Mouse (Mus musculus) MEL (cell line): Measurements from ENCODE around the gene Gm42715. TPM values are rescaled to one million over a fixed set of nuclear protein-coding genes. Genes with fewer than 3 reads are reported as not detected.

Source experiments
- DNase-seq: peaks from one replicate; pipeline ENCODE4 v3.0.0; 2011; ENCODE audit warnings: low read depth, low spot score
- H3K27ac ChIP-seq: 2 replicates; pipeline ENCODE4 v1.5.1; 2012; ENCODE audit warnings: low read depth, mild to moderate bottlenecking, control low read depth, low read length, moderate library complexity; ENCODE audit not compliant: control insufficient read depth
- H3K27me3 ChIP-seq, 2 experiments: fragments of 150-350 bp in 1 of 2; sonication (generic) in 1 of 2; 2 replicates each; pipeline ENCODE4 v1.6.1; 2012; ENCODE audit warnings: low read length in 2 of 2, mild to moderate bottlenecking in 2 of 2, improper control_type of control experiment in 1 of 2, moderate library complexity in 1 of 2; ENCODE audit not compliant: insufficient read depth in 2 of 2, control insufficient read depth in 1 of 2
- H3K36me3 ChIP-seq, 2 experiments: 2 replicates each; pipeline ENCODE4 v1.6.1; 2012 to 2014; ENCODE audit warnings: low read length in 2 of 2, improper control_type of control experiment in 1 of 2, inconsistent platforms in 1 of 2, mild to moderate bottlenecking in 1 of 2; ENCODE audit not compliant: insufficient read depth in 2 of 2, control insufficient read depth in 1 of 2
- H3K4me1 ChIP-seq, 2 experiments: fragments of 150-350 bp in 1 of 2; sonication (generic) in 1 of 2; 2 replicates each; pipeline ENCODE4 v1.6.1; 2012; ENCODE audit warnings: low read length in 2 of 2, improper control_type of control experiment in 1 of 2, mild to moderate bottlenecking in 1 of 2; ENCODE audit not compliant: insufficient read depth in 2 of 2, control insufficient read depth in 1 of 2
- H3K4me3 ChIP-seq, 2 experiments: fragments of 150-350 bp in 1 of 2; sonication (generic) in 1 of 2; 2 replicates each; pipeline ENCODE4 v1.5.1; 2012; ENCODE audit warnings: low read depth in 2 of 2, low read length in 2 of 2, mild to moderate bottlenecking in 2 of 2, moderate library complexity in 2 of 2, control low read depth in 1 of 2, improper control_type of control experiment in 1 of 2; ENCODE audit not compliant: control insufficient read depth in 1 of 2, insufficient read depth in 1 of 2
- H3K79me2 ChIP-seq: 2 replicates; pipeline ENCODE4 v1.6.1; 2012; ENCODE audit warnings: mild to moderate bottlenecking, low read length, moderate library complexity; ENCODE audit not compliant: control insufficient read depth, poor library complexity, insufficient read depth
- H3K9ac ChIP-seq: 2 replicates; pipeline ENCODE4 v1.6.1; 2012; ENCODE audit warnings: low read depth, mild to moderate bottlenecking, control low read depth, low read length, moderate library complexity; ENCODE audit not compliant: control insufficient read depth, poor library complexity, severe bottlenecking
- H3K9me3 ChIP-seq: fragments of 150-350 bp; sonication (generic); replicated peaks from 2 replicates; pipeline ENCODE4 v1.6.1; 2012; ENCODE audit warnings: mild to moderate bottlenecking, low read length, improper control_type of control experiment, moderate library complexity; ENCODE audit not compliant: insufficient read depth
- CHD2 ChIP-seq: IDR thresholded peaks from 2 replicates; pipeline ENCODE4 v1.6.1; 2011; ENCODE audit warnings: low read length, improper control_type of control experiment
- E2F4 ChIP-seq: IDR thresholded peaks from 2 replicates; pipeline ENCODE4 v1.6.1; 2011; ENCODE audit warnings: low read depth, low read length, improper control_type of control experiment, borderline replicate concordance
- GATA1 ChIP-seq: IDR thresholded peaks from 2 replicates; pipeline ENCODE4 v1.6.1; 2011; ENCODE audit warnings: low read depth, low read length, improper control_type of control experiment
- MAFK ChIP-seq: IDR thresholded peaks from 2 replicates; pipeline ENCODE4 v1.6.1; 2011; ENCODE audit warnings: low read depth, mild to moderate bottlenecking, low read length, improper control_type of control experiment, borderline replicate concordance
- MAX ChIP-seq: IDR thresholded peaks from 2 replicates; pipeline ENCODE4 v1.6.1; 2011; ENCODE audit warnings: low read length, improper control_type of control experiment
- MAZ ChIP-seq: IDR thresholded peaks from 2 replicates; pipeline ENCODE4 v1.6.1; 2012; ENCODE audit warnings: low read depth, mild to moderate bottlenecking, inconsistent platforms, low read length, improper control_type of control experiment
- MEF2A ChIP-seq: IDR thresholded peaks from 2 replicates; pipeline ENCODE4 v1.6.1; 2014; ENCODE audit warnings: low read depth, mild to moderate bottlenecking, inconsistent platforms, low read length, improper control_type of control experiment; ENCODE audit not compliant: poor library complexity, insufficient replicate concordance, severe bottlenecking; ENCODE audit errors: extremely low read depth
- MYB ChIP-seq: IDR thresholded peaks from 2 replicates; pipeline ENCODE4 v1.6.1; 2011; ENCODE audit warnings: mild to moderate bottlenecking, low read depth, low read length, improper control_type of control experiment
- NELFE ChIP-seq: IDR thresholded peaks from 2 replicates; pipeline ENCODE4 v1.6.1; 2011; ENCODE audit warnings: low read depth, low read length, improper control_type of control experiment
- NRF1 ChIP-seq: IDR thresholded peaks from 2 replicates; pipeline ENCODE4 v1.6.1; 2014; ENCODE audit warnings: low read depth, mild to moderate bottlenecking, inconsistent platforms, low read length, improper control_type of control experiment, moderate library complexity; ENCODE audit not compliant: poor library complexity, insufficient read depth, severe bottlenecking
- POLR2A ChIP-seq, 2 experiments: IDR thresholded peaks; 2 replicates each; pipeline ENCODE4 v1.6.1; 2011 to 2012; ENCODE audit warnings: low read length in 2 of 2, mild to moderate bottlenecking in 2 of 2, control low read depth in 1 of 2, improper control_type of control experiment in 1 of 2, low read depth in 1 of 2, moderate library complexity in 1 of 2; ENCODE audit not compliant: control insufficient read depth in 1 of 2, insufficient read depth in 1 of 2, poor library complexity in 1 of 2
- POLR2AphosphoS2 ChIP-seq: IDR thresholded peaks from 2 replicates; pipeline ENCODE4 v1.6.1; 2011; ENCODE audit warnings: low read length, improper control_type of control experiment
- POLR2AphosphoS5 ChIP-seq: IDR thresholded peaks from 2 replicates; pipeline ENCODE4 v1.6.1; 2012; ENCODE audit warnings: low read depth, borderline replicate concordance, mild to moderate bottlenecking, inconsistent platforms, low read length, moderate library complexity, mixed read lengths
- RAD21 ChIP-seq: IDR thresholded peaks from 2 replicates; pipeline ENCODE4 v1.6.1; 2011; ENCODE audit warnings: mild to moderate bottlenecking, low read depth, low read length, improper control_type of control experiment
- RCOR1 ChIP-seq: IDR thresholded peaks from 2 replicates; pipeline ENCODE4 v1.6.1; 2012; ENCODE audit warnings: low read depth, mild to moderate bottlenecking, inconsistent platforms, low read length, improper control_type of control experiment
- SIN3A ChIP-seq: IDR thresholded peaks from 2 replicates; pipeline ENCODE4 v1.6.1; 2012; ENCODE audit warnings: low read length, improper control_type of control experiment, inconsistent platforms
- SMC3 ChIP-seq: IDR thresholded peaks from 2 replicates; pipeline ENCODE4 v1.6.1; 2011; ENCODE audit warnings: low read depth, low read length, improper control_type of control experiment
- TAL1 ChIP-seq: IDR thresholded peaks from 2 replicates; pipeline ENCODE4 v1.6.1; 2012; ENCODE audit warnings: mild to moderate bottlenecking, inconsistent platforms, low read length, moderate library complexity, mixed read lengths
- TBP ChIP-seq: IDR thresholded peaks from 2 replicates; pipeline ENCODE4 v1.8.0; 2011; ENCODE audit warnings: low read depth, low read length, improper control_type of control experiment
- TCF12 ChIP-seq: IDR thresholded peaks from 2 replicates; pipeline ENCODE4 v1.6.1; 2014; ENCODE audit warnings: low read depth, mild to moderate bottlenecking, inconsistent platforms, low read length, improper control_type of control experiment, moderate library complexity
- UBTF ChIP-seq: IDR thresholded peaks from 2 replicates; pipeline ENCODE4 v1.6.1; 2012; ENCODE audit warnings: low read depth, mild to moderate bottlenecking, inconsistent platforms, low read length, improper control_type of control experiment, moderate library complexity, borderline replicate concordance; ENCODE audit not compliant: insufficient read depth
- ZC3H11A ChIP-seq: IDR thresholded peaks from 2 replicates; pipeline ENCODE4 v1.6.1; 2012; ENCODE audit warnings: low read depth, mild to moderate bottlenecking, inconsistent platforms, low read length, improper control_type of control experiment
- ZNF384 ChIP-seq: IDR thresholded peaks from 2 replicates; pipeline ENCODE4 v1.6.1; 2012; ENCODE audit warnings: low read depth, mild to moderate bottlenecking, inconsistent platforms, low read length, improper control_type of control experiment
- polyA plus RNA-seq, 2 experiments: library from polyadenylated mRNA; stranded (reverse) in 1 of 2; unstranded in 1 of 2; fragments of >175 nt in 1 of 2; fragments of >200 nt in 1 of 2; gene quantifications; 2 replicates each; pipeline versions ENCODE4 v1.2.1 to v1.2.4; 2012; ENCODE audit warnings: low replicate concordance in 2 of 2, low read depth in 1 of 2; ENCODE audit not compliant: insufficient read length in 2 of 2, insufficient read depth in 1 of 2, missing spikeins in 1 of 2
- total RNA-seq: library from RNA; depleted of rRNA; stranded (reverse); fragments of 300-350 nt; gene quantifications from 2 replicates; pipeline ENCODE4 v1.2.3, GENCODE M21; 2012

Gene Gm42715
- total and polyA plus RNA-seq, 3 experiments = 9.0 to 25.4 TPM; not detected in 1

- H3K4me3 ChIP-seq = no peak overlapping the region
- no peak overlapping the region for H3K27ac ChIP-seq
- H3K27me3 ChIP-seq = no peaks in the 10 kb centered on the region
- no peak overlapping the region for H3K9ac ChIP-seq
- H3K4me1 ChIP-seq = no peaks in the 10 kb centered on the region
- TF ChIP-seq MEF2A = no peak
- TF ChIP-seq SMC3 = no peak
- no peak for TF ChIP-seq TBP
- TF ChIP-seq POLR2AphosphoS5 = no peak
- no peak for TF ChIP-seq POLR2A (IDR thresholded peaks at IDR 0.05; ENCODE audit: control insufficient read depth in 1 of 2, insufficient read depth in 1 of 2, low read depth in 1 of 2, low read length in 2 of 2, poor library complexity in 1 of 2)
- no peak for TF ChIP-seq MAX
- no peak for TF ChIP-seq TAL1
- no peak for TF ChIP-seq NRF1
- no peak for TF ChIP-seq UBTF
- no peak for TF ChIP-seq NELFE
- no peak for TF ChIP-seq CHD2
- no peak for TF ChIP-seq MYB
- no peak for TF ChIP-seq RAD21
- no peak for TF ChIP-seq POLR2AphosphoS2
- no peak for TF ChIP-seq TCF12
- TF ChIP-seq GATA1 = no peak
- no peak for TF ChIP-seq MAZ
- no peak for TF ChIP-seq RCOR1
- no peak for DNase-seq
- peaks cover 0 to 13% of the 10 kb centered on the region in 2 experiments; a peak in 2 of 4 replicates for H3K36me3 ChIP-seq
- no peaks in the 10 kb centered on the region for H3K79me2 ChIP-seq
- H3K9me3 ChIP-seq = no peaks in the 10 kb centered on the region
Observed at GRCm38 (mm10) chr7:127560580-127560979, 41.2 kb downstream of the Gm42715 start.

GRCm38 (mm10) chr7:127561340-127561858 lies 42.0 kb downstream of the Gm42715 start, which contains the start of gene Tmem265:
TSS of gene Tmem265 (plus strand) at chr7:127561390.
- H3K9ac ChIP-seq = no peak within 1 kb of the TSS
- H3K36me3 ChIP-seq = peaks cover 0 to 10% of the 10 kb centered on the region in 2 experiments; a peak in 2 of 4 replicates
- no peak within 1 kb of the TSS for H3K4me3 ChIP-seq
- no peaks in the 10 kb centered on the region for H3K9me3 ChIP-seq
- no peaks in the 10 kb centered on the region for H3K27me3 ChIP-seq
- DNase-seq = no peak
- no peaks in the 10 kb centered on the region for H3K4me1 ChIP-seq
- no peak within 1 kb of the TSS for H3K27ac ChIP-seq
- 0 out of 2 replicates have a peak, but pooled peaks have one; percentile 44 for TF ChIP-seq ZNF384
- no peak for TF ChIP-seq SIN3A
- TF ChIP-seq NELFE = no peak
- TF ChIP-seq ZC3H11A = no peak
- no peak for TF ChIP-seq E2F4
- no peak for TF ChIP-seq MAFK
- no peak for TF ChIP-seq MYB
- TF ChIP-seq, all 39 proteins: peak for 1
- H3K79me2 ChIP-seq = no peaks in the 10 kb centered on the region
